Mouse (Mus musculus) heart, adult 8-10 months (tissue): ENCODE results near the gene Kif13a. TPM values are rescaled to one million over a fixed set of nuclear protein-coding genes. Genes with fewer than 3 reads are reported as not detected.
A peak's percentile ranks its signal among the peaks of the same experiment; 100 is the strongest.

ENCODE experiments used
- DNase-seq: peaks from one replicate; pipeline ENCODE4 v3.0.0; 2022; ENCODE audit warnings: low spot score
- total RNA-seq, 4 experiments: library from RNA; stranded (reverse); gene quantifications; 2 replicates each; pipeline ENCODE4 v1.2.4; 2022

The Kif13a gene
- total RNA-seq, 4 experiments from 2014 or later = 113 to 126 (median 121) TPM

DNA sequence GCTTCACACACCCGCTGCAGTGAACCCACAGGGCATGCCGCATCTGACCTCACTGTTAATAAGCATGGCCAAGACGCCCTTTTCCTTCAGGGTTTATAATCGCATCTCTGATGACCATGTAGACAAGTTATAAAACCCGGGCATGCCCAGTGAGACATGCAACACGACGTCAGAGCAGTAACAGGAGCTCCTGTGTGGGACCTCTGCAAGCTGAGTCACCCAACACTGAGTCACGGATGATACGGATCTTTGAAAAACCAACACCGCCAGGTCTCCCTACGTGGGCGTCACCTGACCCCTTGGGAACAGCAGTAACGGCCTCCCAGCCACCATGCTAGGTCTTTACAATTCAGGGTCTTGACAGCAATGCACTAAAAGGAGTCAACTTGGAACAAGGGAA, 89.0 kb downstream of the Kif13a start:
- DNase-seq = no peak

DNA sequence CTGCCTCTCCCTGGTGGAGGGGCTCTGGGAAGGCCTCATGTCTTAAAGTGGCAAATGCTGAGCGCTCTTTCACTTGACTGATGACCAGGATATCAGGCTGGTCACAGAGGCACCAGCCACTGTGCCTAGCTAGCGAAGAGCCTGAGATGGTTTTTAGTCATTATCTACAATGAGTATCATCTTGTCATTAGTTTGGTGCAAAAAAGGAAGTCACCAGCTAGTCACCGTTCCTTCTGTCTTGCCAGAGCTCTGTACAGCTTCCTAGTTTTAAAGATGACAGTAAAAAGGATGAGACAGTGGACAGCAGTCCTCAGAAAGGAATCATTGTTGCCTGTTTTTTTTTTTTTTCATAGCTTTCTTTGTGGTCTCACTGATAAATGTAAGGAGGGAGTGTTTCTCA, 90.4 kb downstream of the Kif13a start:
- no peak for DNase-seq

DNA sequence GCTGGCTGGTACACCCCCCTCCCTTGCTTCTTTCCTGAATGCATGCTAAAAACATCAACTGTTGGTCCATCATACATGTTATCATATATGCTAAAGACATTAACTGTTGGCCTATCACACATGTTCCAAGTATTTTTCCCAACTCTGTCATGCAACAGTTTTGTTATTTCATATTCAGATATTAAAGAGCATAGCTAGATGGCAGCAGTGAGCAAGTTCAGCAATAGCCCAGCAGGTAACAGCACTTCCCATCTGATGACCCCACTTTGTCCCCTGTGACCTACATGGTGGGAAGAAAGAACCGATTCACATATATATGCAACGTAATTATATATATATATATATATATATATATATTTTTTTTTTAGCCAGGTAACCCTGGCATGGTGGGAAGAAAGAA, 91.1 kb downstream of the Kif13a start:
- peak; percentile 50 for DNase-seq

- DNase-seq = no peak
These were observed 94.3 kb downstream of the Kif13a start for GRCm38 (mm10) chr13:46835351-46835750.

GRCm38 (mm10) chr13:46834805-46835204, 94.9 kb downstream of the Kif13a start:
- DNase-seq = no peak

GRCm38 (mm10) chr13:46833586-46833985, 96.1 kb downstream of the Kif13a start:
- no peak for DNase-seq

DNA sequence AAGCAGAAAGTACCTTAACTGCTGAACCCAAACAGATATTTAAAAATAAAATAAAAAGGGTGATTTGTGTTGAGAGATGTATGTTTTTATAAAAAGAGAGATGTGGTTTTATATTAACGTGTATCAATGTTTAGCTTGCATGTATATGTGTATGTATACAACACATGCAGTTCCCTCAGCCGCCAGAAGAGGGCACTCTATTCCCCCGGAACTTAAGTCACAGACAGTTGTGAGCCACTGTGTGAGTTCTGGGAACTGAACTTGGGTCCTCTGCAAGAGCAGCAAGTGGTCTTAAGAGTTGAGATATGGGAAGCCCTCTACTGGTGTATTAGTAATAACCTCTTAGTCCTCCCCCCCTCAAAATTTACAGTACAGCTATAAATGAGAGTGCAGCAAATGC, 96.7 kb downstream of the Kif13a start:
- DNase-seq = no peak

GRCm38 (mm10) chr13:46823271-46823670, 106.4 kb downstream of the Kif13a start:
- no peak for DNase-seq

DNA sequence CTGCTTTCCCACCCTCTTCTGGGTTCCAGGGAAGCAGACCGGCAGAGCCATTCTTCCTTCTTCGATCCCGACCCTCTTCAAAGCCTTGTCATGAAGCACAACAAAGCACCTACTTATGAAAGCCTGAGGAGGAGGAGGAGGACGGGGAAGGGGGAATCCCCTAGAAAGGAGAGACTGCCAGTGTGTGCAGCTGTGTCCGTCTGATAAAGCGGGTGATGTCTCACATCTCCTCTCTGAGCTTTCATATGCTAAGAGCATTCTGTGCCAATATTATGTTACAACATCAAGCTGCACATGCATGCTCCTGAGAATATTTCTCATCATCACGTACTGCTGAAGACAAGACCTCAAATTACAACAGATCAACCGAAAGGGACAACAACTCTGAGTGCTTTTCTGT, 107.5 kb downstream of the Kif13a start:
- no peak for DNase-seq

DNA sequence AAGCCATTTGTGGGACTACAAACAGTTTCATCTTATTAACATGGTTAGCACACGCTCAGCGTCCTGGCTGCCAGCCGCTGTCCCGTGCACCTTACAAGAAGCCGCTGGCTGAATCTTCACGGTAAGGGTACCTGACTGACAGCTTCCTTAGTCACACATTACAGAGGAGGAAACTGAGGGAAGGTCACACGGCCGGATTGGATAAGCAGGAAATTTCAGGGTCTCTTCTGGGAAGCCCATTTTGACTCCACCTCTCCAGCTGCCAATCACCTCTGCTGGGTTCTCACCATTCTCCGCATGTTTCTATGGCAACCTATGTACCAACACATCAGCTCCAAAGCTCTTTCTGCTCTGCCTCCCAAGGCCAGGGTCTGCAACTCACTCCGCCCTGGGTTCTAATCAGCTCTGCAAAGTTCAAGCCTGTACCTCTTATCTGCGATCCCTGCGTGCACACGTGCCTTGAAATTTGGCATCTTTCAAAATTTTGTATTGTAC, 109.9 kb downstream of the Kif13a start:
- DNase-seq = no peak

GRCm38 (mm10) chr13:46819202-46819728, 110.4 kb downstream of the Kif13a start:
- DNase-seq = no peak

- DNase-seq = peak; percentile 36
These were observed 111.3 kb downstream of the Kif13a start for GRCm38 (mm10) chr13:46818374-46818773.

GRCm38 (mm10) chr13:46812648-46813184, 117.0 kb downstream of the Kif13a start:
- peak; percentile 34 for DNase-seq

- DNase-seq = no peak
These were observed 118.0 kb downstream of the Kif13a start for GRCm38 (mm10) chr13:46811696-46812095.

DNA sequence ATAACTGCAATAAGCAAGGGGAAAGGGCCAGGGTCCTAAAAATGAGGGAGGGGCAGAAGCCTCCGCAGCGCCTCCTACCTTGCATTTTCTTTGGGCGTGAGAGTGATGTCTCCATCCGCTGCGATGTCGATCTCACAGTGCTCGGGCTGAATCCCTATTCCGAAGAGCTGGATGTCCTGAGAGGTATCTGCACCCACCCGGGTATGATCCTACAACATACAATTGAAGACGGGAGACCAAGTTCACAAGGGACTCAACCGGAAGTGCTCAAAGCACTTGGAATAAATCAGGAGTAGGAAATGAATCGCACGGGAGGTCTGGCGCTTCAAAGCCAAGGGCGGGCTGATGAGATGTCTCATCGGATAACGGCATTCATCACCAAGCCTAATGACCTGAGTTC, 119.1 kb downstream of the Kif13a start:
- no peak for DNase-seq

DNA sequence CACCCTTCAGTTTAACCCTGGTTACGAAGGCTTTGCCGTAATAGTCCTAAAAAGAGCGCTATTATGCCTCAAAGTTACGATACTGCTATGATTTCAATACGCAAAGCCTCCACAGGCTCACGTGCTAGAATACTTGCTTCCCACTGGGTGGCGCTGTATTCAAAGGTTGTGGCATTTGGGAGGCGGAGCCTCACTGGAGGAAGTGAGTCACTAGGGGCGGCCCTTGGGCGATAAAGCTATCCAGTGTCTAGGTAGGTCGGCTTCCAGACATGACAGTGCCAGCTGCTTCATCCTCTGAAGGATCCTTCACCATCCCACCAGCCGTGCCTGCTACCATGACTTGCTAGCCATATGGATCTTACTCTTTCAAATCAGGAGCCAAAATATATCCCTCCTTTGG, 119.6 kb downstream of the Kif13a start:
- DNase-seq = peak; percentile 40

DNA sequence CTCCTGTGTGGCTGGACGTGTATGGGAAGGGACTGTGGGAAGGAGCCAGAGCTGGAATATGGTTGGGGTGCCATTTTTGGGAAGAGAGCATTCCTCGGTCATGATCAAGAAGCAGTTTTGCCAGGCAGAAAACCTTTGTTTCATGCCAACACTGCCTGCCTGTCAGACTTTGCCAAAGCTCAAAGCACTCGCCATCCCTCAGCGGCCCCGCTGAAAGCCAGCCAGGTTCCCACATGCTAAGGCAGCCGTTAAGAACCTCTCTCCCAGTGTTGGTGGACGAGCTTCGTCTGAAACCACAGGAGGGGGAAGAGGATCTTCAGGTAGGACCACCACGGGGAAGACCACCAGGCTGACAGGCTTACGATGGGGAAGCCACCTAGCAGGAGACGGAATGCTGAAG, 121.8 kb downstream of the Kif13a start:
- no peak for DNase-seq

GRCm38 (mm10) chr13:46801196-46801595, 128.5 kb downstream of the Kif13a start:
- DNase-seq = no peak

- peak; percentile 42 for DNase-seq
These were observed 131.5 kb downstream of the Kif13a start for GRCm38 (mm10) chr13:46798156-46798555.

GRCm38 (mm10) chr13:46796381-46796780, 133.3 kb downstream of the Kif13a start:
- DNase-seq = no peak

- no peak for DNase-seq
These were observed 135.8 kb downstream of the Kif13a start for GRCm38 (mm10) chr13:46793824-46794223.

DNA sequence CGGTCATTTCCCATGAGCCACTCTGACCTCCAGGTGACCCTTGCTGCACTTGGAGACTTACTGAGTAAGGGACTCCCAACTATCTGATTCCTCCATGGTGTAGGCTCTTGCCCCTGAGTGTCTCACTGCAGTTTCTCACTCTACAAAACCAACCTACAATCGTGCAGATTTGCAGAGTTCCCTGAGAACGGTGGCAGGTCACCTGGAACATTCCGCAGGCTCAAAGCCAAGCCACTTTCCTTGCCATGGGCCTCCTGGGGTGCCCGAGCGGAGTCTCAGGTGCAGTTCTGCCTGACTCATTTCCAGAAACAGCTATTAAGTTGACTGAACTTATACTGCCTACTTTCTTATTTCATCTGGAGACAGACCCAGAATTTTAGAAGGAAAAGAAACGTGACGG, 141.2 kb downstream of the Kif13a start:
- DNase-seq = no peak

GRCm38 (mm10) chr13:46786836-46787235, 142.8 kb downstream of the Kif13a start:
- no peak for DNase-seq

GRCm38 (mm10) chr13:46786064-46786561, 143.6 kb downstream of the Kif13a start:
- no peak for DNase-seq
